Mouse (Mus musculus) forebrain, embryonic 15.5 days (tissue): ENCODE data around the gene Samd13. TPM values are rescaled to one million over a fixed set of nuclear protein-coding genes. Genes with fewer than 3 reads are reported as not detected.

Experiments used
- ATAC-seq: fragments of 200-750 bp; cut with Nextera tagmentation; replicated peaks from 2 replicates; pipeline ENCODE4 v1.8.0; 2017; ENCODE audit warnings: mild to moderate bottlenecking, moderate TSS enrichment, moderate library complexity
- H3K27ac ChIP-seq: fragments of 300-500 bp; sonication (generic); replicated peaks from 2 replicates; pipeline ENCODE4 v1.5.1; 2015; ENCODE audit warnings: mild to moderate bottlenecking, inconsistent platforms
- H3K27me3 ChIP-seq: fragments of 300-500 bp; sonication (generic); 2 replicates; pipeline ENCODE4 v1.6.1; 2015; ENCODE audit warnings: inconsistent platforms
- H3K36me3 ChIP-seq: fragments of 300-500 bp; sonication (generic); 2 replicates; pipeline ENCODE4 v1.6.1; 2015; ENCODE audit warnings: mild to moderate bottlenecking, inconsistent platforms
- H3K4me1 ChIP-seq: fragments of 300-500 bp; sonication (generic); 2 replicates; pipeline ENCODE4 v1.6.1; 2015; ENCODE audit warnings: inconsistent platforms
- H3K4me2 ChIP-seq: fragments of 300-500 bp; sonication (generic); replicated peaks from 2 replicates; pipeline ENCODE4 v1.6.1; 2015; ENCODE audit warnings: mild to moderate bottlenecking, inconsistent platforms
- H3K4me3 ChIP-seq: fragments of 300-500 bp; sonication (generic); 2 replicates; pipeline ENCODE4 v1.5.1; 2015; ENCODE audit warnings: mild to moderate bottlenecking, inconsistent platforms
- H3K9ac ChIP-seq: fragments of 300-500 bp; sonication (generic); replicated peaks from 2 replicates; pipeline ENCODE4 v1.6.1; 2015; ENCODE audit warnings: mild to moderate bottlenecking, inconsistent platforms
- H3K9me3 ChIP-seq: fragments of 300-500 bp; sonication (generic); 2 replicates; pipeline ENCODE4 v1.6.1; 2016; ENCODE audit warnings: inconsistent platforms
- WGBS: fragments of 180-500 bp; shearing (Covaris S2); methylation state at CpG from one replicate; pipeline ENCODE4 v1.1.7; 2015; ENCODE audit warnings: mixed read lengths; 5-methylcytosine and 5-hydroxymethylcytosine counted together
- polyA plus RNA-seq: library from polyadenylated mRNA; unstranded; fragments of >200 nt; fragmentation: Nextera tagmentation; extraction: Ambion mirVana; gene quantifications from 2 replicates; pipeline ENCODE4 v1.2.1, GENCODE M21; 2015

The Samd13 gene
- polyA plus RNA-seq, 1 experiment from 2014 or later, result 0.48 TPM

DNA sequence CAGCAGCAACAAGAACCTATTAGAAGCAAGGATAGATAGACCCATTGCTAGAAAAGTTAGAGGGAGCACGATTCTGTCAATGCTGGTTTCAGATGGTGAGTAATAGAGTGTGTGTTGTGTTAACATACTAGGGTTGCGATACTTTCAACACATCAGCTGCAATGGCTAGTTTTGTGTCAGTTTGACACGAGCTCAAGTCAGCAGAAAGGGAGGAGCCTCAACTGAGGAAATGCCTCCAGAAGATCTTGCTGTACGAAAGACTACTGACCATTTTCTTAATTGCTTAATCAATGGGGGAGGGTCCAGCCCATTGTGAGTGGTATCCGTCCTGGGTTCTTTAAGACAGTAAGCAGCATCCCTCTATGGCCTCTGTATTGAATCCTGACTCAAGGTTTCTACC is 7.2 kb upstream of the Samd13 start:
- Histone ChIP-seq H3K27ac (no peak overlapping the region), H3K4me1 (no peaks in the 10 kb centered on the region), H3K9me3 (no peaks in the 10 kb centered on the region), H3K27me3 (no peaks in the 10 kb centered on the region), H3K4me2 (no peak overlapping the region), H3K4me3 (no peak overlapping the region), H3K9ac (no peak overlapping the region), H3K36me3 (no peaks in the 10 kb centered on the region)
- 82% methylated on average over 5 of the region's 5 CpGs for WGBS
- no peak for ATAC-seq

DNA sequence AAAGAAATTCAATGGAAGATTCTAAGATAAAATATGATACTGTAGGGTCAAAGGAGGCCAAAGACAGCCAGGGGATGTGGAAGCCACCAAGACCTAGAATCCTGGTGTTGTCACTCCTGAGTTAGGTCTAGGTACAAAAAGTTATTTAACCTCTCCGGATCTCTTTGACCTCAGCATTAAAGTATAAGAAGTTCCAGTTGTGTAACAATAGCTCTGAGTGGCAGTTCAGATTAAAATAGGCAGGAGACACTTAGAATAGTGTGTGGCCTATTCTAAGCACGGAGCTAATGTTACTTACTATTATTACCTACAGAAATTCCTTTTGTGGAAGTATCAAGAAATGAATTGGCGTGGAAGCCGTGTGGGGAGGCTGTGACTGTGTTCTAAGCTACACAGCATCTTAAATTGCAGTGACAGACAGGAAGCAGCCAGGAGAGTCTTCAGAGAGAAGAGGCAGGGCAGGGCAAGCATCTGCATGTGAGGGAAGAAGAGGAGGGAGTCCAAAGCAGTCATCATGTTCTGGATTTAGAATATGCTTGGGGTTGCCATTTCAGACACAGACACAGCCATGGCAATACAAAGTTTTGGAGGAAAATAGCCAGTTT is 1.8 kb upstream of the Samd13 start:
- Histone ChIP-seq H3K9ac (no peak overlapping the region), H3K4me1 (peaks cover 18% of the 10 kb centered on the region), H3K27me3 (no peaks in the 10 kb centered on the region), H3K4me3 (no peak overlapping the region), H3K4me2 (no peak overlapping the region), H3K36me3 (no peaks in the 10 kb centered on the region), H3K9me3 (no peaks in the 10 kb centered on the region), H3K27ac (no peak overlapping the region)
- 73% methylated on average over 4 of the region's 4 CpGs for WGBS
- ATAC-seq, result no peak

DNA sequence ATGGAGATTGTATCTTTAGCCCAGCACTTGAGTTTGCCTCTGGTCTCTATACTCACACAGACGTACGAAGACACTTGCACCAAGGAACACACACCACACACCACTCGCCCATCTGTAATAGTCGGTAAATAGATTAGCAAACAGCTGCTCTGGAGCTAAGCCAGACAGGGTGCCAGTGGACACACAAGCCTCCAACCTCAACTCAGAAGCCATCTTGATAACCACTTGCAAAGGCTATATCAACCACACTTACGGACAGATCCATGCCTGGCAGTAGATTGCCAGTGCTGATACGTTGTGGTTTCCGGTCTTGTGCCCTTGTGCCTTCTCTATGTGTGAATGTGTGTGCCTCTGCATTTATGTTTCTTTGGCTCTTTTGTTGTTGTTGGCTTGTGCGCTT is 1.0 kb upstream of the Samd13 start:
- no peak for ATAC-seq
- H3K27ac ChIP-seq, result no peak overlapping the region
- no peak overlapping the region for H3K9ac ChIP-seq
- H3K27me3 ChIP-seq, result no peaks in the 10 kb centered on the region
- peaks cover 24% of the 10 kb centered on the region for H3K4me1 ChIP-seq
- H3K9me3 ChIP-seq, result no peaks in the 10 kb centered on the region
- no peak overlapping the region for H3K4me2 ChIP-seq
- no peaks in the 10 kb centered on the region for H3K36me3 ChIP-seq
- WGBS, result 91% methylated on average over 8 of the region's 8 CpGs
- no peak overlapping the region for H3K4me3 ChIP-seq

DNA sequence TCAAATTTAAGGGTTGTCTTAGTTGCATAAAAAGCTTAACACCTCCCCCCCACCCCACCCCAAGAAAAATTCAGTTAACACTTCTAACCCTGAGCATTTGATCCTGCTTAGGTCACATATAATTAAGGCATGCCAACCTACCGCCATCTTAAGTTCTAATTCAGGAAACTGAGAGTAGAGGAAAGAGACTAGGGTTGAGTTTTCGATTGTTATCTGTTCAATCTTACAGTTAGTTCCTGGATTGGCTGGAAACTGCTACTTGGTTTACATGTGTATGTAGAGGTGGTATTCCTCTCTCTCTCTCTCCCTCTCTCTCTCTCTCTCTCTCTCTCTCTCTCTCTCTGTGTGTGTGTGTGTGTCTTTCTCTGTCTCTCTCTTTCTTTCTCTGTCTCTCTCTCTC is 2.3 kb downstream of the Samd13 start:
- WGBS, result 79% methylated on average over 2 of the region's 2 CpGs
- ATAC-seq, result no peak
- Histone ChIP-seq H3K4me2 (no peak overlapping the region), H3K4me1 (peaks cover 26% of the 10 kb centered on the region), H3K27me3 (no peaks in the 10 kb centered on the region), H3K27ac (no peak overlapping the region), H3K36me3 (no peaks in the 10 kb centered on the region), H3K9ac (no peak overlapping the region), H3K9me3 (no peaks in the 10 kb centered on the region), H3K4me3 (no peak overlapping the region)

DNA sequence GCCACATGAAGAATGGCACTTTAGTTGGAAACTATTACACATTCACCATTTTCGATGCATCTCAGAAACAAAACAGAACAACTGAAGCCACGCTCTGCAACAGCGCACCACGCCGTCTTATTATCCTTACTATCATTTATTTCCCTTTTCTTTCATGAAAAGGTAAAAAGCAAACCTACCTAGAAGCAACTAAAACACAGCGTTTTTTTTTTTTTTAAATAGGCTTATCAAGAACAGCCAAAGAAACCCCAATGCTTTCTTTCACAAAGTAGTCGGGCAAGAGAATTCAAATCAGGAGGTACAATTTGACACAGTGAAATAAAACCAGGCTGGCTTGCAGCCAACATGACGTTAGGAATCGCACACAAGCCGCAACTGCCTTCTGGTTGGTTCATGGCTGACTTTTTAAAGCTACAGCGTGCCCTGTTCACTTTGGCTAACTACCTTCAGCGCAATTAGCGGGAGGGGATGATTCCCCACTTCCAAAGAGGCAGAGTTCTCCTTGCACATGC is 3.2 kb downstream of the Samd13 start:
- WGBS, result 13% methylated on average over 13 of the region's 13 CpGs
- peak; percentile 52; the same call in 1 of the 2 replicates for ATAC-seq
- H3K4me1 ChIP-seq, result peaks cover 26% of the 10 kb centered on the region
- H3K36me3 ChIP-seq, result no peaks in the 10 kb centered on the region
- H3K9me3 ChIP-seq, result no peaks in the 10 kb centered on the region
- peak overlapping the region; percentile 35 for H3K4me3 ChIP-seq
- peak overlapping the region; percentile 45 for H3K4me2 ChIP-seq
- no peaks in the 10 kb centered on the region for H3K27me3 ChIP-seq
- H3K27ac ChIP-seq, result peak overlapping the region; percentile 38
- H3K9ac ChIP-seq, result peak overlapping the region; percentile 33

DNA sequence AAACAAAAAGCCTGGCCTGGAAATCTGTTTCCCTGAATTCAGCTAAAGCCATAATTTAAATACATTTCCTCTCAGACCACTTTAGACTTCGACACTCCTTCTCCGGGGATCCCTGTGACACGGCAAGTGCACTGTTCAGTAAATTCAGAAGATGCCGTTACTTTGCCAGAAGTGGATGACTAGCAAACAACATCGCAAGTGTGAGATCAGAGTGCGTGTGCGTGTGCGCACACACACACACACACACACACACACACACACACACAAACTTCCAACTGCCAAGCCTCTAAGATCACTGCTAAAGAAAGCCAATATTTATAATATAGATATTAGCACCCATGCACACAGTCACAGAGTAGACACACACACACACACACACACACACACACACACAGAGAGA is 3.7 kb downstream of the Samd13 start:
- no peak overlapping the region for H3K9ac ChIP-seq
- H3K4me3 ChIP-seq, result peak overlapping the region; percentile 35
- peak overlapping the region; percentile 45 for H3K4me2 ChIP-seq
- no peaks in the 10 kb centered on the region for H3K36me3 ChIP-seq
- no peaks in the 10 kb centered on the region for H3K27me3 ChIP-seq
- ATAC-seq, result no peak
- H3K27ac ChIP-seq, result peak overlapping the region; percentile 38; the same call in 1 of the 2 replicates
- no peaks in the 10 kb centered on the region for H3K9me3 ChIP-seq
- WGBS, result 35% methylated on average over 8 of the region's 8 CpGs
- peaks cover 26% of the 10 kb centered on the region for H3K4me1 ChIP-seq

DNA sequence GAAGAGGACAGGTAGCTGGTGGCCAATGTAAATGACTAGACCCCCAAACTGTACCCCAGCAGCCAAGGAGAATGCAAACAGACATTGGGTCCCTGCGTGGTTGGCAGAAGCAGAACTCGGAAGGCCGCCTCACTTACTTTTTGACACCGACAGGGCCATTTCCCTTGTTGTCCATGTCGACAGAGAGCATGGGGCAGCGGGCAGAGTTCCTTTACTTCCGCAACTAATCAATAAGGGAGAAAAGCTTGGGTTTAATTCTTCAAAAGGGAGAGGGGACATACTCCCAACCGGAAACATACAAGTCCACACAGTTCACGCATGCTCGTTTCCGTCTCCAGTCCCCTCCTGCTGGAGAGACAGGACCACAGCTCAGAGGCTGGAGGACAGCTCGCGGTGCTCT is 4.8 kb downstream of the Samd13 start:
- Histone ChIP-seq H3K27me3 (no peaks in the 10 kb centered on the region), H3K4me3 (no peak overlapping the region), H3K9ac (no peak overlapping the region), H3K4me2 (no peak overlapping the region), H3K36me3 (no peaks in the 10 kb centered on the region), H3K27ac (no peak overlapping the region), H3K9me3 (no peaks in the 10 kb centered on the region), H3K4me1 (peaks cover 23% of the 10 kb centered on the region)
- ATAC-seq, result no peak
- whole genome bisulfite sequencing, result 93% methylated on average over 13 of the region's 13 CpGs

DNA sequence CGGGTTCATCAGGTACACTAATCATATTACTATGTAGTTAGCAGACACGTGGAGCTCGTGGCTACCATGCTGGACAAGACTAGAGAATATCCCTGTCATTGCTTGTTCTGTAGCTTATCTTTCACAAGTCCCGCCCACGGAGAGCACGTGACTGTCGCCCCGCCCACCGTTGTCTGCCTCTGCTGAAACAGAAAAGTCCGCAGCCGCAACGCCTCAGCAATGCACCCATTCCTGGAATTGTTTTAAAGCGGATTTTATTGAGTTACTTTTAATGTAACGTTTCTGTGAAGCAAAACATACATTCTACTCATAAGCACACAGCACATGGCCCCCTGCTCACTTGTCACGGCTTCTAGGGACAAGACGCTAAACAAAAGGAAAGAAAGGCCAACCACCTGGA is 5.7 kb downstream of the Samd13 start:
- Histone ChIP-seq H3K27ac (no peak overlapping the region), H3K9ac (no peak overlapping the region), H3K36me3 (no peaks in the 10 kb centered on the region), H3K4me3 (no peak overlapping the region), H3K4me1 (peaks cover 15% of the 10 kb centered on the region), H3K27me3 (no peaks in the 10 kb centered on the region), H3K4me2 (no peak overlapping the region), H3K9me3 (no peaks in the 10 kb centered on the region)
- 94% methylated on average over 16 of the region's 16 CpGs for WGBS
- no peak for ATAC-seq

DNA sequence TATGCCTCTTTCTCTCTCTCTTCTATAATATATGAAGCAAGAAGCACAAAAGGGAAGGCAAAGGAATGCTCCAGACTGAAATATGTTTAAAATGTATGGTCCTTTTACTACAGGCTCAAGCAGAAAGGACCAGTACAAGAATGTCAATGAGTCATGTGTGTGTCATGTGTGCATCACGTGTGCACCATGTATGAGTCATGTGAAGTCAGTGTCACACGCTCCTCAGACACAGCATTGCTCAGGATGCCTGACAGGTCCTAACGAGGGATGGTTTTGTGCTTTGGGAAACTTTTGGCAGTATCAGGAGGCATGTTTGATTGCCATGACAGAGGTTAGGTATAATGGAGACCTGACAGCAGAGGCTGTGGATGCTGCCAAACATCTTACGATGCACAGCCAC is 9.2 kb downstream of the Samd13 start:
- no peaks in the 10 kb centered on the region for H3K36me3 ChIP-seq
- no peaks in the 10 kb centered on the region for H3K4me1 ChIP-seq
- 89% methylated on average over 4 of the region's 4 CpGs for WGBS
- H3K4me3 ChIP-seq, result no peak overlapping the region
- H3K4me2 ChIP-seq, result no peak overlapping the region
- no peaks in the 10 kb centered on the region for H3K27me3 ChIP-seq
- H3K27ac ChIP-seq, result no peak overlapping the region
- no peaks in the 10 kb centered on the region for H3K9me3 ChIP-seq
- ATAC-seq, result no peak
- H3K9ac ChIP-seq, result no peak overlapping the region

DNA sequence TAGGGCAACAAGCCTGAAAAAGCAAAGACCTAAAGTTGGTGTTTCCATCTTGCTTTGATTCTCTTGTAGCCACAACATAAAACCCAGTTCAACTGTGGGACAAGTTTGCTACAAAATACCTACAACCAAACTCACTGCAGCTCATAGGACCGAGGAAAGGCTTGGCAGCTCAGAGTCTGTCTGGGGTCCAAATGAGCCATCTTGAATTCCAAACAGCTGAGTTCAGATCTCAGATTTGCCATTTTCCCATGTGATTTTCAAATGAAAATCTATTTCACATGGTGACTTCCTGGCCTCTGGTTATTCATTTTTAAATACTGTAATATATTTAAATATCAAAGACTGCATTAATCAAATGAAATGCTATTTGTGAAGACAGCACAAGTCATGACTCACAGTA is 10.3 kb downstream of the Samd13 start:
- ATAC-seq, result no peak
- no peaks in the 10 kb centered on the region for H3K36me3 ChIP-seq
- no peaks in the 10 kb centered on the region for H3K27me3 ChIP-seq
- no peaks in the 10 kb centered on the region for H3K9me3 ChIP-seq
- no peak overlapping the region for H3K4me2 ChIP-seq
- H3K4me1 ChIP-seq, result no peaks in the 10 kb centered on the region
- no peak overlapping the region for H3K9ac ChIP-seq
- WGBS, result 82% methylated on average over 1 of the region's 1 CpGs
- no peak overlapping the region for H3K4me3 ChIP-seq
- H3K27ac ChIP-seq, result no peak overlapping the region

DNA sequence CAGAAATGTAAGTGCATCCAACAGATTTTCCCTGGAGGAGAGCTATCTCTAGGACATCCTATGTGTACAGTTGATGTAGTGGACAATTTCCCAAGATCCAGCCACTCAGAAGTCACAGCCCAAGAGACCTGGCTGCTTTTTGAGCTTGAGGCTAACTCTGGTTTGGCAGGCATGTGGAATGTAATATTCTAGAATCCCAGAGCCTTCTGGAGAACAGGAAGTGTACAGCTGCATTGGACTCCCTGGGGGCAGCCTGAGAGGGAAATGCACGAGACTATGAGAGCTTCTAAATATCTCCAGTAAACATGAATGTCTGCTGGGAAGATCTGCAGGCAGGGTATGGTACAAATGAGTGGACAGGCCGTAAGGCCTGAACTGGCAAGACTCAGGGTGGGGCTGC is 14.3 kb downstream of the Samd13 start:
- WGBS, result 82% methylated on average over 2 of the region's 2 CpGs
- Histone ChIP-seq H3K9me3 (no peaks in the 10 kb centered on the region), H3K36me3 (no peaks in the 10 kb centered on the region), H3K27ac (no peak overlapping the region), H3K4me1 (no peaks in the 10 kb centered on the region), H3K4me3 (no peak overlapping the region), H3K4me2 (no peak overlapping the region), H3K27me3 (no peaks in the 10 kb centered on the region), H3K9ac (no peak overlapping the region)
- no peak for ATAC-seq

DNA sequence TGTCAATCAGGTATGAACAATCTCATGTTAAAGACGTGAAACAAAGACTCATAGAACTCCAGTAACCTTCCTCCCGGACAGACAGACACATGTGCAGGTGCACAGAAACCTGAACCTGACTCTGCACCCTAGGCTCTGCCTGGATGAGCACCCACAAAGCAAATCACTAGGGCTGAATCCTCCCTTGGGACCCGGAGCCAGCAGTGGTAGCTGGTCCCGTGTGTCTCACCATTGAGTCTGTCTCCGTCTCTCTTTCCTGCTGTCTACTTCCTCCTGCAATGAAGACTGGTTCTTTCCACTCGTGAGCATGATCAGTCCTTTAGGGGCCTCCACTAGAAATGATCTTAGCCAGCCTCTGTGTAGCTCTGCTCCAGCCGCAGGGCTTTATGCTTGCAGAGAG is 23.5 kb downstream of the Samd13 start:
- Histone ChIP-seq H3K36me3 (no peaks in the 10 kb centered on the region), H3K4me3 (no peak overlapping the region), H3K9me3 (no peaks in the 10 kb centered on the region), H3K4me1 (no peaks in the 10 kb centered on the region), H3K27ac (no peak overlapping the region), H3K4me2 (no peak overlapping the region), H3K27me3 (no peaks in the 10 kb centered on the region), H3K9ac (no peak overlapping the region)
- ATAC-seq, result no peak
- WGBS, result 76% methylated on average over 7 of the region's 7 CpGs

DNA sequence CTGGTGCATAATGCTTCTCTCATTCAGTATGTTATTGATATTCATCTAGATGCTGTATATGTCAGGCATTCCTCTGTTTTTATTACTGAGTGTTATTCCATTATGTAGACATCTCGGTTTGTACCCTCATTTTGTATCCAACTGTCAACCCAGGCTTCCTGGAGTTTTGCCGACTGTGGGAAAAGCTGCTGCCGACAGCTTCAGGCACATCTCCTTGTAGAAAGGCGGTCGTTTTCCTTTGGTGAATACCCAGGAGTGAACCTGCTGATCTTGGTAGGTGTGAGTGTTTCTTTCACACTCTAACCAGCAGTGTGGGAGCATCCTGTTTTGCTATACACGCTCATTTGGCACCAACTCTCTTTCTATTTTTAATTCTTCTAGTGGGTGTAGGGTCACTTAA is 24.4 kb downstream of the Samd13 start:
- ATAC-seq, result no peak
- H3K36me3 ChIP-seq, result no peaks in the 10 kb centered on the region
- H3K4me1 ChIP-seq, result no peaks in the 10 kb centered on the region
- no peaks in the 10 kb centered on the region for H3K9me3 ChIP-seq
- WGBS, result 65% methylated on average over 6 of the region's 6 CpGs
- no peak overlapping the region for H3K4me2 ChIP-seq
- H3K27me3 ChIP-seq, result no peaks in the 10 kb centered on the region
- H3K9ac ChIP-seq, result no peak overlapping the region
- H3K4me3 ChIP-seq, result no peak overlapping the region
- H3K27ac ChIP-seq, result no peak overlapping the region
